Mouse (Mus musculus) adrenal gland, postnatal 14 days (tissue): Measurements from ENCODE around the gene Padi2. TPM values are rescaled to one million over a fixed set of nuclear protein-coding genes. Genes with fewer than 3 reads are reported as not detected.

Experiments used
- DNase-seq: peaks from one replicate; pipeline ENCODE4 v3.0.0; 2021; ENCODE audit warnings: mixed read lengths
- total RNA-seq: library from RNA; stranded (reverse); gene quantifications from 2 replicates; pipeline ENCODE4 v1.2.3, GENCODE M21; 2021

Padi2 gene
- total RNA-seq, 1 experiment from 2014 or later = 1.3 TPM

- DNase-seq = no peak
These were observed 19.5 kb downstream of the Padi2 start for GRCm38 (mm10) chr4:140925648-140926047.

GRCm38 (mm10) chr4:140928349-140928748 lies 22.2 kb downstream of the Padi2 start:
- DNase-seq = no peak

GRCm38 (mm10) chr4:140929745-140930144 lies 23.6 kb downstream of the Padi2 start:
- no peak for DNase-seq

GRCm38 (mm10) chr4:140930900-140931470 lies 24.8 kb downstream of the Padi2 start:
- DNase-seq = no peak

- DNase-seq = no peak
These were observed 29.5 kb downstream of the Padi2 start for GRCm38 (mm10) chr4:140935643-140936042.

GRCm38 (mm10) chr4:140944356-140944755 lies 38.2 kb downstream of the Padi2 start:
- DNase-seq = no peak

GRCm38 (mm10) chr4:140944961-140945442 lies 38.9 kb downstream of the Padi2 start:
- DNase-seq = peak; percentile 24

GRCm38 (mm10) chr4:140945571-140945970 lies 39.4 kb downstream of the Padi2 start:
- DNase-seq = no peak

GRCm38 (mm10) chr4:140946048-140946447 lies 39.9 kb downstream of the Padi2 start:
- DNase-seq = no peak

GRCm38 (mm10) chr4:140946580-140947205 lies 40.5 kb downstream of the Padi2 start:
- DNase-seq = no peak

- no peak for DNase-seq
These were observed 41.6 kb downstream of the Padi2 start for GRCm38 (mm10) chr4:140947487-140948440.

GRCm38 (mm10) chr4:140948481-140948880 lies 42.3 kb downstream of the Padi2 start:
- no peak for DNase-seq

GRCm38 (mm10) chr4:140949052-140949451 lies 42.9 kb downstream of the Padi2 start:
- DNase-seq = no peak

- DNase-seq = no peak
These were observed 43.5 kb downstream of the Padi2 start for GRCm38 (mm10) chr4:140949616-140950015.

- DNase-seq = peak; percentile 54
These were observed 44.4 kb downstream of the Padi2 start for GRCm38 (mm10) chr4:140950574-140950973.

GRCm38 (mm10) chr4:140951861-140952641 lies 45.9 kb downstream of the Padi2 start:
- no peak for DNase-seq

- DNase-seq = no peak
These were observed 51.1 kb downstream of the Padi2 start for GRCm38 (mm10) chr4:140957131-140957702.

GRCm38 (mm10) chr4:140957725-140958124 lies 51.6 kb downstream of the Padi2 start:
- DNase-seq = peak; percentile 86

- no peak for DNase-seq
These were observed 52.2 kb downstream of the Padi2 start for GRCm38 (mm10) chr4:140958319-140958718.

- DNase-seq = peak; percentile 23
These were observed 53.1 kb downstream of the Padi2 start for GRCm38 (mm10) chr4:140959128-140959679.
